17 mouse cellular contexts compared by ENCODE assay signal in genomic region chr7:27454461-27455121, GRCm38 (mm10). TPM values are rescaled to one million over a fixed set of nuclear protein-coding genes. Genes with fewer than 3 reads are reported as not detected.
A peak's percentile ranks its signal among the peaks of the same experiment; 100 is the strongest.
DNase-seq lines count a peak whose midpoint lies in the region; ATAC-seq and TF ChIP-seq lines count a peak whose summit lies in the region.
"Had no signal": no experiment of that assay in that cellular context is flagged by ENCODE, and none has a peak within 500 bp of the region (broad histone marks: within the 10 kb centered on the region; RNA-seq: fewer than 3 reads in every experiment).

No protein-coding gene starts in this region.

- no peaks in the 10 kb centered on the region for H3K79me2 ChIP-seq in myocyte (ENCODE audit: control insufficient read depth, insufficient read depth)

- no peak for TF ChIP-seq POLR2A in kidney, adult 2 months (IDR thresholded peaks at IDR 0.05; ENCODE audit: low read depth, low read length)
- no peak for TF ChIP-seq POLR2A in bone marrow, adult 2 months (IDR thresholded peaks at IDR 0.05; ENCODE audit: borderline replicate concordance, control insufficient read depth, low read depth, low read length)
- no peak for TF ChIP-seq POLR2A in myocyte (IDR thresholded peaks at IDR 0.05; ENCODE audit: insufficient read length, low read depth)

- 67% methylated on average over 10 of the region's 10 CpGs for WGBS in kidney, adult 2 months
- whole genome bisulfite sequencing in bone marrow, adult 2 months = 29% methylated on average over 10 of the region's 10 CpGs
- 46% methylated on average over 10 of the region's 10 CpGs for WGBS in liver, embryonic 11.5 days
- 82% methylated on average over 10 of the region's 10 CpGs for WGBS in hindbrain, embryonic 14.5 days

- no peaks in the 10 kb centered on the region for H3K4me1 ChIP-seq in kidney, adult 2 months (ENCODE audit: control insufficient read depth, insufficient read depth, low read length)
- H3K4me1 ChIP-seq in bone marrow, adult 2 months (ENCODE audit: control insufficient read depth, insufficient read depth, low read length) = peaks cover 11% of the 10 kb centered on the region
- H3K4me1 ChIP-seq in liver, embryonic 11.5 days (replicated peaks; ENCODE audit: control insufficient read depth, insufficient read depth, low read length) = peaks cover 44% of the 10 kb centered on the region
- H3K4me1 ChIP-seq in hindbrain, embryonic 14.5 days (replicated peaks; ENCODE audit: control insufficient read depth, insufficient read depth, low read length) = no peaks in the 10 kb centered on the region
- H3K4me1 ChIP-seq: hindbrain, embryonic 10.5 days; intestine, embryonic 15.5 days; midbrain, embryonic 12.5 days had no signal

- no peak overlapping the region for H3ac ChIP-seq in myocyte (ENCODE audit: control insufficient read depth, insufficient read length)

- no peak overlapping the region for H3K27ac ChIP-seq in kidney, adult 2 months (ENCODE audit: insufficient read depth, low read depth, low read length)
- peak overlapping the region; percentile 79 for H3K27ac ChIP-seq in bone marrow, adult 2 months (ENCODE audit: control insufficient read depth, insufficient read depth, low read depth, low read length, poor library complexity)
- 0 out of 2 replicates have a peak overlapping the region, but pooled peaks have one; percentile 56 for H3K27ac ChIP-seq in liver, embryonic 11.5 days (ENCODE audit: low read depth, low read length)
- H3K27ac ChIP-seq in hindbrain, embryonic 14.5 days = no peak overlapping the region
- H3K27ac ChIP-seq: hindbrain, embryonic 10.5 days; intestine, embryonic 15.5 days; layer of hippocampus, adult 2 months; midbrain, embryonic 12.5 days had no signal

- no peak overlapping the region for H3K9ac ChIP-seq in liver, embryonic 11.5 days (ENCODE audit: low read depth, low read length)
- no peak overlapping the region for H3K9ac ChIP-seq in hindbrain, embryonic 14.5 days
- H3K9ac ChIP-seq: intestine, embryonic 15.5 days; midbrain, embryonic 12.5 days had no signal

- TF ChIP-seq CTCF in kidney, adult 2 months (conservative IDR thresholded peaks at IDR 0.05; ENCODE audit: insufficient read depth, insufficient read length, low read depth, low read length) = no peak
- TF ChIP-seq CTCF in bone marrow, adult 2 months (IDR thresholded peaks at IDR 0.05; ENCODE audit: control insufficient read depth, insufficient read depth, low read length) = no peak

- H3K4me3 ChIP-seq in kidney, adult 2 months (ENCODE audit: insufficient read depth, low read depth, low read length) = no peak overlapping the region
- H3K4me3 ChIP-seq in bone marrow, adult 2 months (replicated peaks; ENCODE audit: control insufficient read depth, low read depth, low read length) = peak overlapping the region; percentile 20
- H3K4me3 ChIP-seq in liver, embryonic 11.5 days (ENCODE audit: low read depth, low read length) = no peak overlapping the region
- no peak overlapping the region for H3K4me3 ChIP-seq in myocyte
- no peak overlapping the region for H3K4me3 ChIP-seq in hindbrain, embryonic 14.5 days (replicated peaks; ENCODE audit: low read length)
- H3K4me3 ChIP-seq: hindbrain, embryonic 10.5 days; intestine, embryonic 15.5 days; layer of hippocampus, adult 2 months; midbrain, embryonic 12.5 days had no signal

- H3K36me3 ChIP-seq in kidney, adult 2 months (ENCODE audit: control insufficient read depth, insufficient read depth, low read length) = no peaks in the 10 kb centered on the region
- peaks cover 9% of the 10 kb centered on the region; the same call in 1 of the 2 replicates for H3K36me3 ChIP-seq in liver, embryonic 11.5 days (ENCODE audit: control insufficient read depth, insufficient read depth, low read length)
- H3K36me3 ChIP-seq in myocyte (ENCODE audit: control insufficient read depth, insufficient read depth) = no peaks in the 10 kb centered on the region
- no peaks in the 10 kb centered on the region for H3K36me3 ChIP-seq in hindbrain, embryonic 14.5 days (replicated peaks; ENCODE audit: control insufficient read depth, insufficient read depth)
- H3K36me3 ChIP-seq: hindbrain, embryonic 10.5 days; intestine, embryonic 15.5 days; midbrain, embryonic 12.5 days had no signal

- peak overlapping the region; percentile 45 for H3K4me2 ChIP-seq in liver, embryonic 11.5 days
- H3K4me2 ChIP-seq in myocyte (ENCODE audit: low read depth) = no peak overlapping the region
- H3K4me2 ChIP-seq in hindbrain, embryonic 14.5 days (replicated peaks) = no peak overlapping the region
- H3K4me2 ChIP-seq: intestine, embryonic 15.5 days; midbrain, embryonic 12.5 days had no signal

- no peaks in the 10 kb centered on the region for H3K9me3 ChIP-seq in liver, embryonic 11.5 days (ENCODE audit: control insufficient read depth, low read length)
- no peaks in the 10 kb centered on the region for H3K9me3 ChIP-seq in hindbrain, embryonic 14.5 days (ENCODE audit: control insufficient read depth, low read length)
- H3K9me3 ChIP-seq: intestine, embryonic 15.5 days; midbrain, embryonic 12.5 days had no signal

- DNase-seq in kidney, adult 2 months = peak; percentile 50
- no peak for DNase-seq in kidney, postnatal 10 days
- no peak for DNase-seq in liver, embryonic 11.5 days (ENCODE audit: low spot score)
- DNase-seq in hindbrain, embryonic 14.5 days (ENCODE audit: low spot score) = no peak
- no peak for DNase-seq in lung, postnatal 36 days
- DNase-seq in embryo, embryonic 10 days (ENCODE audit: low spot score) = no peak
- DNase-seq: adrenal gland, adult 2 months; heart, adult 18-20 months; lung, adult 2 months; right cerebral cortex, postnatal 4 days; thymus, adult 18-20 months had no signal

- ATAC-seq in liver, embryonic 11.5 days (replicated peaks; ENCODE audit: low FRiP score) = no peak
- ATAC-seq in hindbrain, embryonic 14.5 days (ENCODE audit: low FRiP score) = no peak
- ATAC-seq: intestine, embryonic 15.5 days had no signal

- no peaks in the 10 kb centered on the region for H3K27me3 ChIP-seq in kidney, adult 2 months (replicated peaks; ENCODE audit: control insufficient read depth, insufficient read depth, low read length)
- no peaks in the 10 kb centered on the region for H3K27me3 ChIP-seq in liver, embryonic 11.5 days (replicated peaks; ENCODE audit: control insufficient read depth, insufficient read depth, low read length)
- H3K27me3 ChIP-seq in myocyte (ENCODE audit: control insufficient read depth, insufficient read depth, insufficient read length) = no peaks in the 10 kb centered on the region
- H3K27me3 ChIP-seq in hindbrain, embryonic 14.5 days (ENCODE audit: control insufficient read depth, insufficient read depth, low read length) = no peaks in the 10 kb centered on the region
- H3K27me3 ChIP-seq: intestine, embryonic 15.5 days; midbrain, embryonic 12.5 days had no signal

TF ChIP-seq in myocyte, 11 proteins besides CTCF, POLR2A, EP300 and RAD21:
- TF ChIP-seq USF1 (IDR thresholded peaks at IDR 0.05; ENCODE audit: low read depth) = peak; percentile 71
- no peak for TF ChIP-seq E2F4 (IDR thresholded peaks at IDR 0.05; ENCODE audit: insufficient read depth)

RNA-seq across cellular contexts. Expression of gene Blvrb, which starts 6.8 kb away (rescaled TPM):
- 47.1 and 47.8 TPM in 2 replicates for polyA plus RNA-seq in kidney, adult 2 months (2012; rRNA removed)
- polyA plus RNA-seq in bone marrow, adult 2 months (2011; ENCODE audit: insufficient read depth, insufficient read length, low replicate concordance, missing spikeins) = 323 and 400 TPM in 2 replicates
- polyA plus RNA-seq in liver, embryonic 11.5 days (2014; fragmentation: Nextera tagmentation; extraction: Ambion mirVana) = 581 and 583 TPM in 2 replicates
- polyA plus RNA-seq in myocyte (2012; fragmentation: generic; extraction: Trizol) = 58.4 TPM
- 17.7 and 25.4 TPM in 2 replicates for polyA plus RNA-seq in hindbrain, embryonic 14.5 days (2014; fragmentation: Nextera tagmentation; extraction: Ambion mirVana)

RNA-seq across cellular contexts. Expression of gene Sptbn4, which starts 7.1 kb away (rescaled TPM):
- polyA plus RNA-seq in kidney, adult 2 months (2012; rRNA removed) = 0.09 and 0.12 TPM in 2 replicates
- 0.11 and 0.62 TPM in 2 replicates for polyA plus RNA-seq in bone marrow, adult 2 months (2011; ENCODE audit: insufficient read depth, insufficient read length, low replicate concordance, missing spikeins)
- polyA plus RNA-seq in liver, embryonic 11.5 days (2014; fragmentation: Nextera tagmentation; extraction: Ambion mirVana) = 0.17 and 0.19 TPM in 2 replicates
- polyA plus RNA-seq in myocyte (2012; fragmentation: generic; extraction: Trizol) = 0.17 TPM
- polyA plus RNA-seq in hindbrain, embryonic 14.5 days (2014; fragmentation: Nextera tagmentation; extraction: Ambion mirVana) = 4.0 and 4.2 TPM in 2 replicates

RNA-seq across cellular contexts. Expression of gene Sertad3, which starts 19.0 kb away (rescaled TPM):
- polyA plus RNA-seq in kidney, adult 2 months (2012; rRNA removed) = 9.0 and 12.8 TPM in 2 replicates
- 34.3 and 61.0 TPM in 2 replicates for polyA plus RNA-seq in bone marrow, adult 2 months (2011; ENCODE audit: insufficient read depth, insufficient read length, low replicate concordance, missing spikeins)
- 20.6 and 21.5 TPM in 2 replicates for polyA plus RNA-seq in liver, embryonic 11.5 days (2014; fragmentation: Nextera tagmentation; extraction: Ambion mirVana)
- polyA plus RNA-seq in myocyte (2012; fragmentation: generic; extraction: Trizol) = 15.5 TPM
- 8.4 and 9.3 TPM in 2 replicates for polyA plus RNA-seq in hindbrain, embryonic 14.5 days (2014; fragmentation: Nextera tagmentation; extraction: Ambion mirVana)

RNA-seq across cellular contexts. Expression of gene Sertad1, which starts 32.1 kb away (rescaled TPM):
- 19.4 and 23.7 TPM in 2 replicates for polyA plus RNA-seq in kidney, adult 2 months (2012; rRNA removed)
- 20.9 and 33.8 TPM in 2 replicates for polyA plus RNA-seq in bone marrow, adult 2 months (2011; ENCODE audit: insufficient read depth, insufficient read length, low replicate concordance, missing spikeins)
- 23.0 and 24.3 TPM in 2 replicates for polyA plus RNA-seq in liver, embryonic 11.5 days (2014; fragmentation: Nextera tagmentation; extraction: Ambion mirVana)
- 44.6 TPM for polyA plus RNA-seq in myocyte (2012; fragmentation: generic; extraction: Trizol)
- 7.9 and 8.9 TPM in 2 replicates for polyA plus RNA-seq in hindbrain, embryonic 14.5 days (2014; fragmentation: Nextera tagmentation; extraction: Ambion mirVana)

RNA-seq across cellular contexts. Expression of gene Prx, which starts 44.5 kb away (rescaled TPM):
- 1.2 and 1.5 TPM in 2 replicates for polyA plus RNA-seq in kidney, adult 2 months (2012; rRNA removed)
- polyA plus RNA-seq in bone marrow, adult 2 months (2011; ENCODE audit: insufficient read depth, insufficient read length, low replicate concordance, missing spikeins) = 0.79 and 3.4 TPM in 2 replicates
- 0.80 and 0.84 TPM in 2 replicates for polyA plus RNA-seq in liver, embryonic 11.5 days (2014; fragmentation: Nextera tagmentation; extraction: Ambion mirVana)
- polyA plus RNA-seq in myocyte (2012; fragmentation: generic; extraction: Trizol) = 4.2 TPM
- 0.50 and 0.93 TPM in 2 replicates for polyA plus RNA-seq in hindbrain, embryonic 14.5 days (2014; fragmentation: Nextera tagmentation; extraction: Ambion mirVana)

Comparison
In these comparisons a context has a peak if more than half of its experiments do, and no peak if none do; other contexts are left out.
1. H3K27ac ChIP-seq: peak in bone marrow, adult 2 months (single experiment) and liver, embryonic 11.5 days (single experiment); none in kidney, adult 2 months (single experiment) and hindbrain, embryonic 14.5 days (single experiment).